Mouse (Mus musculus) C2C12 (cell line): ENCODE results near the gene Clcf1.

Experiments used
- CTCF ChIP-seq: IDR thresholded peaks from one replicate; pipeline ENCODE4 v1.5.1; 2011; ENCODE audit not compliant: control insufficient read depth, insufficient read depth, insufficient read length
- FOSL1 ChIP-seq: IDR thresholded peaks from one replicate; pipeline ENCODE4 v1.8.0; 2011; ENCODE audit warnings: mild to moderate bottlenecking, low read length; ENCODE audit not compliant: poor library complexity, insufficient read depth, severe bottlenecking
- MAX ChIP-seq: IDR thresholded peaks from one replicate; pipeline ENCODE4 v1.6.1; 2011; ENCODE audit warnings: mild to moderate bottlenecking, control low read depth
- MYOD1 ChIP-seq: IDR thresholded peaks from one replicate; pipeline ENCODE4 v1.6.1; 2011; ENCODE audit warnings: low read depth; ENCODE audit not compliant: control insufficient read depth, insufficient read length
- MYOG ChIP-seq: IDR thresholded peaks from one replicate; pipeline ENCODE4 v1.6.1; 2011; ENCODE audit not compliant: control insufficient read depth, insufficient read length; ENCODE audit errors: extremely low read depth
- USF1 ChIP-seq: IDR thresholded peaks from one replicate; pipeline ENCODE4 v1.6.1; 2011; ENCODE audit warnings: low read depth, mild to moderate bottlenecking, control low read depth, moderate library complexity

- no peak for TF ChIP-seq CTCF
- TF ChIP-seq MAX, result no peak
- peak; percentile 25 for TF ChIP-seq USF1
- no peak for TF ChIP-seq MYOD1
- no peak for TF ChIP-seq MYOG
- TF ChIP-seq FOSL1, result no peak
Observed at GRCm38 (mm10) chr19:4196548-4196947, 17.5 kb upstream of the Clcf1 start.
